Mouse (Mus musculus): ENCODE results near the gene Sohlh2.

The Sohlh2 gene

DNA sequence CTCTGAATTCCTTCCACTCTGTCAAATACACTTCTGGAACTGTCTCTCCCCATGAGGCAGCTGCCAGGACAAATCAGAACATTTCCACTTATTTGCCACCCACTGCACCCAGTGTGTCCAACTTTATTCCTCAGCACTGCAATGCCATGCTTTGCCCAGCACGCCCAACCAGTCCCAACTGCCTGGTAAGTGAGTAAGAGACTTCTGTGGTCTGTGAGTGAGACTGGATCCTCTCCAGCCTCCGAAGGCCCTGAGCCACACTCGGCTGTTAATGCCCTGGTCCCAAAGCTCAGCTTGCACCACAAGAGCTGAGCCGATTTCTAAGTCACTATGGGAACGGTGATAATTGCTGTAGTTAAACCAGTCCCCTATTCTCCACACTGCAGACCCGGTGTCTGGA, 25.8 kb downstream of the Sohlh2 start:
- no peak for DNase-seq (ENCODE audit: low read depth)

DNA sequence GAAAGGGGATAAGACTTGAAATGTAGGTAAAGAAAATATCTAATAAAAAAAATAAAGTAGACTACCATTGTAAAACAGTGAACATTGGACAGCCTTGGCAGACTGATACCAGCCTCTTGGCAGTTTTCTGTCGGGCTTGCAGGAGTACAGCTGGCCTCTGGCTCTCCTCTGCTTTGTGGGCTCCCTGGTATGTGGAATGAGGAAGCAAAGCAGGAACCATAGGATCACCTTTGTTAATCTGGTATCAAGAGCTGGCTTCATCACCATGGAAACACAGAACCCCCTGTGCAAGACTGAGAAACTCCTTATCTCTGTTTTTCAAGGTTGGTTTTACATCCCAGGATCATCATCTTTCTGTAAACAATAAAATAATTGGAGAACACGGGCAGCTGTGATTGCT, 30.4 kb downstream of the Sohlh2 start:
- no peak for DNase-seq (ENCODE audit: low read depth)

DNA sequence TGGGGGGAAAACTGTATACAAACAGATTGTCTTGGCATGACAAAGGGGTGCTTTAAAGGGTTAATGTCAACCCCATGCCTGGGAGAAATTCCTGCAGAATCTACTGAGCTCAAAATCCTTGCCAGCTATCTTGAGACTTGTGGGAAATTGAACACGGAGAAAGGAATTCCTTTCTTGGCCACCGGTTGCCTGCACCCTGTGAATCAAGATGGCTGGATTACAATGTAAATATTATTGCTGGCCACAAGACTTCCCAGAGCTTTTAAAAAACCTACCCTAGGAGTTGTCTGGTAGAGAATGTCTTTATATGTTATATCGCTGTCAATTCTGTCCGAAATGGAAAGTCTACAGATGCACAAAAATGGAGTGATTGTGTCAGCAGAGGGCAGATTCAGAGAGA, 32.0 kb downstream of the Sohlh2 start:
- no peak for DNase-seq (ENCODE audit: low read depth)

DNA sequence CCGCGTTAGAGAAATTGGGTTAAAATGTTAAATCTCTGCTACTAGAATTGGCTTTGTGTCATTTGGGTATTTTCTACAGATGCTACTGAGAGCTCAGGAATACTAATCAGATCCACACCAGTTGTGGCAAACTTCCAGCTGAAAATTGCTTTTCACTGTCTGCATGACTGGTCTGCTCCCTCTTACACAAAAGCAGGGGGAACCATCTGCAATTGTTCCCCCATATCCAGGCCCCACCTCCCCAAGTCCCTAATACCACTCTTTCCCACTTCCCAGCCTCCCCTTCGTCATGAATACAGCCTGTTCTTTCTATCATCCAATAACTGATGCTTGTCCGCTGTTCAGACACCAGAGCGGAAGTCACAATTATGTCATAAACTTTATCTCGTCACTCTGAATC, 32.6 kb downstream of the Sohlh2 start:
- no peak for DNase-seq (ENCODE audit: low read depth)

DNA sequence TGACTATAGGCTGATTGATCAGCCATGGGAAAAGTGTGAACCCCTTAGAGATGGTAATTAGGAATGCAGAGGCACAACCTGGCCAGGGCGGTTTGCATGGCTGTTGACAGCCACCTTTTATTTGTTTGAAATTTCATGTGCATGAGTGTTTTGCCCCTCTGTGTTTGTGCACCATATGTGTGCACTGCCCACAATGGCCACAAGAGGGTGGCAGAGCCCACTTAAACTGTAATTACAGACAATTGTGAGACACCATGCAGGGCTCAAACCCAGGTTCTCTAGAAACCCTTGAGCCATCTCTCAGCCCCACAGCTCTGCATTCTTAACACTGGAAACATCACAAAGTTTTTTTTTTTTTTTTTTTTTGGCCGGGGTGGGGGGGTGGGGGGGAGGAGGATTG, 40.7 kb downstream of the Sohlh2 start:
- DNase-seq (ENCODE audit: low read depth), result no peak

DNA sequence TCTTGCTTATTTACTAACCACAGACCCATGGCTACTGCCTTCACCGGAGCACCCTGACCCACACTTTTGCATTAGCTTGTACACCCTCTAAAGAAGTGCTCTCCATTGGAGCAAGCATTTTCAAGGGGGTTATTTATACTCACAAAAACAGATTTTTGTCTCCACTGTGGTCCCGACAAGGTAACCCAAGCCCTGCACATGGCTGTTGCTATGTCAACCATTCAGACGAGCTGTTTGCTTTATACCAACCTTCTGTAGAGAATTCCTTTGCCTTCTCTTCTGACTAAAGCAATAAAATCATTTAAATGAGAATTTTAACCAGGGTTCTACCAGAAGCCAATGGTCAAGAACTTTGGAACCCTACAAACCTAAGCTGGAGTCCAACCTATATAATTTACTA, 42.0 kb downstream of the Sohlh2 start:
- DNase-seq (ENCODE audit: low read depth), result no peak

DNA sequence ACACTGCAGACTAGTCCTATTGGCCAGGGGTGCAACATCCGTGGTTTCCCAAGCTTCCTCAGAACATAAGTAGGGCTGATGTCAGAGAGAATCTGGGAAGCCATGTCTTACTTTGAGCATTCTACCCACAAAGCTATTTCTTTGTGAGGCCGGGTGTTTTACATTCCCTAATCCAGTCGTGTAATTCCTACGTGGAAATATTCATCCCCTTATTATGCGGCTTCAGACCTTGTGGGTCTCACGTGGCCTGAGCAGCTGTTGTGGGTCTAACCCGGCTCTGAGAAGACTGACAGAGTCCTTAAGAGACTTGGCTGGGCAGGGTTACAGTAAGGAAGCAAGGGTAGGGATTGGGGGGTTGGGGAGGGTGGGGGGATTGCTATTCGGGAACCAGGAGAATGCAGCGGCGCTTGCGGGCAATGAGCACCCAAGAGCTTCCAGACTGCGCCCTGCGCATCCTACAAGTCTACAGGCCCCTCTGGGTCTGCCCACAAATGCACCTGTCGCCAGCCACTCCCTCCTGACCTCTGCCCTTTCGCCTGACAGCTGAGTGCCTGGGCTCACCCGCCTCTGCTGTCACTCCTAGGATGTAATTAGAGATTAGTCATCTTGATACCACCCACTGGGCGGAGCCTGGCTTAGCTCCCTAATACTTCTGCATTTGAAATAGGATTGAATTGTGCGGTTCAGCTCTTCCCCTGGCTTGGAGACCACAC, 44.8 kb downstream of the Sohlh2 start:
- no peak for DNase-seq (ENCODE audit: low read depth)

DNA sequence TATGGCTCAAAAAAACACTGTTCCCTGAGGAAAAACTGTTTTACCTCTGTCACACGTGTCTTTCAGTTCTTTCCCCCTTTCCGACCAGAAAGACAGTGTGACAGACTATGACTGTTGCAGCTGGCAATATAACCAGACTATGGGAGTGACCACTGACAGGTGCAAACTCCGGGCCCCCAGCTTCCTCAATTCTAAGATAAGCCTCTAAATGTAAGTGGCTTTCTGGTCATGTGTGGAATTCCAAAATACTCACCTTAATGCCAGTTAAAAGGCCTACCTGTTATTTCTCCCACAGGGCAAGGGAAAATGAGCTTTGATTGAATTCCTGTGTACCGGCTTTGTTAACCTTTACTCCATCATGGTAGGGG, 45.4 kb downstream of the Sohlh2 start:
- DNase-seq (ENCODE audit: low read depth), result no peak

DNA sequence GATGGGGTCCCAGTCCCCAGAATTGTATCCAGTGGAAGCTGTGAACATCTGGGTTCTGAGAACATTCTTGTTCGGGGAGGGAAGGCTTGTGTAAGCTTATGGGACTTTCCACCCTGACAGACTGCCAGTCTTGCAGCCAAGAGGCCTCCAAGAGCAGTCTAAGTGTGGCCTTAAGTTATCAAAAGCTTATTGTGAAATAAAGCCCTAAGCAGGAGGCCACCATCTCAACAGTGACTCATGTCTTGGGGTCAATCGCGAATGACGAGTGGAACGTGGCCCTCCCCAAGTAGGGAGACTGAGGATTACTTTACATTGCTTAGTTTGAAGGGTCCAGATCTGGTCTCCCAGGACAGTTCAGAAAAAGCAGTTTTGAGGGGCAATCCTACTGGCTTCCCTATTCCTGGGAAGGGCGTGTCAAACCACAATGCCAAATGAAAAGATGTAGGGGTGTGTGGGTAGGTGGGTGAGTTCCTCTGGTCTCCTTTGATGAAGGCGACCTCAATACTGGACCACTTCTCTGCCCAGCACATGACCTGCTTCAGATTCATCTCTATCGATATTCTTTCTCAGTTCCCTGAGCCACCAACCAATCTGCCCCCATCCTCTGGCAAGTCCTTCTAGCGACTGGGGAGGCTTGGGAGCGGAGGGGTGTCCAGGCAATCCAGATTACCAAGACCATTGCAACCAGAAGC, 60.0 kb downstream of the Sohlh2 start, which contains the start of gene Dclk1:
TSS of gene Dclk1 (plus strand) at position 635 of the 692 bp plus-strand sequence.
- DNase-seq (ENCODE audit: low read depth), result no peak

DNA sequence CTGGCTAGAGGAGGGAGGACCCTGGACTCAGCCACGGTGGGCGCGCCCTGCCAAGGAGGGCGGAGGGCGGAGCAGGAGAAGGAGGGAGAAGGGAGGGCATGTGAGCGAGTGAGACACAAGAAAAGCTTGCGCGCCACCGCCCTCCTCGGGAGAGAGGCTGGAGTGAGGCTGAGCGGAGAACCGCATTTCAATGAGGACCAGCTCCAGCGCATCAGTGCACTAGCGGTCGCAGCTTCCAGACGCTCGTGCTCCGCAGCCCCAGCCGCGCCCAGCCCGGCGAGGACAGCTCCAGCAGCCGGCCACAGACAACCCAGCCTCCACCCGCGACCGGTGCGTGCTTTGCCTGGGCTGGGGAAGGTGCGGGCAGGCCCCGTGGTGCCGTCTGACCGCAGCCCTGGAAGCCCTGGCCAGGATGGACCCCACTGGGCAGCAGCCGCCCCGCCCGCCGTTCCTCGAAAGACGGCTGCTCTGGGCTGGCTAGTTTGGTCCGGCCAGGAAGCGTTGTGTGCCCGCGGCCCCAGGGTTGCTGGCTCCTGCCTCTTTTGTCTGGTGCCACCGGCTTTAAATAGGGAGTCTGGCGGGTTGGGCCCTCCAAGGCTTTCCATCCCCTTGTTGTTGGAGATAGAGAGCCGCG, 60.7 kb downstream of the Sohlh2 start:
- no peak for DNase-seq (ENCODE audit: low read depth)

DNA sequence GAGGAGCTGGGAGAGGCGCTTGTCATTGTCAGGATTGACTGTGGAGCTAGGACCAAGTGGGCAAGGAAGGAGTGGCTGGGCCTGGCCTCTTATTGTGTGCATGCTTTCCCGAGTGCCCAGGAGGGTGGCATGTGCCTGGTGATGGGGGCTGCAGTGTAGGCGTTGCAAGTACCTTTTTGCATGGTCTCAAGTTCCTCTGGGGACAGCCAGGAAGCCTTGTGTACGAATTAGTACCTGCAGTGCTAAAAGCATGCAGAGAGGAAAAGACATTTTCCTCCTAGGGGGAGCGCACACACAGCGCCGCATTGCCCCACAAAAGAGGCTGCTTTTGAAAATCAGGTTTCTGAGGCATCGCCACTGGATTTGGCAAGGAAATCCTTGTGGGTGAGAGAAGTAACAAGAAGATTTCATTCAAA, 61.2 kb downstream of the Sohlh2 start:
- no peak for DNase-seq (ENCODE audit: low read depth)

DNA sequence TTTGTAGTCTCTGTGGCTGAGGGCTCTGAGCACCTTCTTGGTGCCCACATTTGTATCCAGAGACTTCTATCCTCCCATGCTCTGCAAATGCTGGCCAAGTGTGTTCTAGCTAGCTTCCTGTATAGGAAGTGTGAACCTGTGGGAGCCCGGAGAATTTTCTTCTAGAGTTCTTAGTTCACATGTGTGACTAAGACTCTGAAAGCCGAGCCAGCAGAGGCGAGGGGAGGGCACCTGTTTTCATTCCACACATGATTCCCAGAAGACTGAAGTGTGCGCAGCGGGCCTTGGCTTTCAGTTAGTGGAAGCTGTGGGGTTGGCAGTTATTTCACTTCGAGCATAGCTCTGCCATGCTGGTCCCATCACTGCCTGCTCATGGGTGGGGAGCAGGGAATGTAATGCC, 62.3 kb downstream of the Sohlh2 start:
- no peak for DNase-seq (ENCODE audit: low read depth)

DNA sequence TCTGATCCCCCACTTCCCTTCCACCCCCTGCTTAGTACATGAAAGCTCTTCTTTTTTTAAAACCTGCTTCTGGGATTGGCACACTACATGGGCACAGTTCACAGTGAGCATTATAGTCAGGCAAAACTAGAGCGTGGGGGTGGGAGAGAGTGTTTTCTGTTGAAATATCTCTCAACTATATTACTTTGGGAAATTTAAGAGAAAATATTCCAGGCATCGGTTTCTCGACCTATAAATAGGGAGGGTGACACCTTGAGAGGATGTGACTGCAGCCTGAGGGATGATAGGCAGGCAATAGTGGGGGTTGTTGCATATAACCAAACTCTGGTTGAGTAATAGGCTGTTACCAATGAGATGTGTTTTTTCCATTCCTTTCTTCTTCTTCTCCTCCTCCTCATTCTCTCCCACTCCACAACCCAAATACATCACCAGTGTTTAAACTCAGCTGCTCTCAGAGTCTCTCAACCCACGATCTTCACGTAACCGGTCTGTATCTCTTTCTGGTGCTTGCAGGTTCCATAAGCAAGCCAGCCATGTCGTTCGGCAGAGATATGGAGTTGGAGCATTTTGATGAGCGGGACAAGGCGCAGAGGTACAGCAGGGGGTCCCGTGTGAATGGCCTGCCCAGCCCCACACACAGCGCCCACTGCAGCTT, 64.9 kb downstream of the Sohlh2 start:
- no peak for DNase-seq (ENCODE audit: low read depth)

DNA sequence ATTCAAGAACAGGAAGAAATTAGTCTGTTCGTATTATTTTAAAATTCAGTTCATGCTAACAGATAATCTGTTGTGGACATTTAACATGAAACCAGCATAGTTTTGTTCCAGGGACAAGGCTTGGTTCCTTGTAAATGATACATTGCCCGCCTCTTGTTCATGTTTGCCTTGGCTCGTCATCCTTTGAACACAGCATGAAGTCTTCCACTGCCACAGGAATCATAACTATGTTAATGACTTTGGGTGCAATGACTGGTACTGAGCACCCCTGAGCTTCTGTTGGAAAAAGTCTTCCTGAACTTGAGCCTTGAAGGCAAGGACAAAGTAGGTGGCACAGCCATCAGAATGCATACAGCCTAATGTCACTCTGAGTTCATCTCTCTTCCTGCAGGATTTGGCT, 66.2 kb downstream of the Sohlh2 start:
- DNase-seq (ENCODE audit: low read depth), result no peak

DNA sequence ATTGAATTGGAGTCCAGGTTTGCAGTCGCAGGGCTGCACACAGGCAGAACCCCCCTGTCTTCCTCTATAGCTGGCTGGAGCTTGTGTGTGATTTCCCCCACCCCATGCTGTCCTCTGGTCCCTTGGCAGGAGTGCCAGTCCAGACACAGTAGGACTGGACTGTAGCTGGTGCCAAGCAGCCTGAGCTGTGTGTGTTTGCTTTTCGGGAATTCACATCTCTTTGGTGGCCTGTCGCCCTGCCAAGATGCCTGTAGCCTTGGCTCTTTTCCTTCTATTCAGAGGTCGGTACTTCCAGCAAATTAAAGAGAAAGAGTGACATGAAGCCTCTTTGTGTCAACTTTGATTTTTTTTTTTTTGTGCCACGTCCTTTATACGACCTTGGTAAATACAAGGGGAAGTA, 66.7 kb downstream of the Sohlh2 start:
- DNase-seq (ENCODE audit: low read depth), result no peak

DNA sequence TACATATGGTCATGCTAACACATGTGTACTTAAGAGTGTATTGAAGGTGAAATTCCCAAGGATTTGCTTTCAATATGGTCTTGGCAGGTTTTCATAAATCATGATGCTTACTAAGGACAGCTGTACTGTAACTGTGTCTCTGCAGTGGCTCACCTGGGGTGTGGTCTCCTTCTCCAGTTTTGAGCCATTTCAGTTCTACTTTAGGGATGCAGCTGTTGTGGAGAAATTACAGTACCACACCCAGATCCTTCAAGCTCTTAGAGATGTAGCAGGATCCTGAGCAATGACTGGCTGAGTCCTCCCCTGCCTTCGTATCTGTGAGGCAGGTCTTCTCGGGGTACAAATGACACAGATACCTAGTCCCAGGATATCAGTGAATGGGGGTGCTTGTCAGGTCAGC, 68.8 kb downstream of the Sohlh2 start:
- no peak for DNase-seq (ENCODE audit: low read depth)

Data from naive thymus-derived CD4-positive, alpha-beta T cell, adult 2 months (primary cell).